Mouse (Mus musculus): ENCODE results near the gene Rhoc. TPM values are rescaled to one million over a fixed set of nuclear protein-coding genes. Genes with fewer than 3 reads are reported as not detected.
"Not testable (repeated sequence)": the region's sequence is repeated elsewhere in the genome, so short reads cannot be mapped to it uniquely, and the experiment has no call there.

Gene Rhoc
- total RNA-seq, 2 experiments from 2014 or later: not detected

- no peak for ATAC-seq (replicated peaks; ENCODE audit: low FRiP score, low TSS enrichment, poor library complexity, severe bottlenecking)
Observed at GRCm38 (mm10) chr3:104811752-104812151, 23.6 kb downstream of the Rhoc start.

DNA sequence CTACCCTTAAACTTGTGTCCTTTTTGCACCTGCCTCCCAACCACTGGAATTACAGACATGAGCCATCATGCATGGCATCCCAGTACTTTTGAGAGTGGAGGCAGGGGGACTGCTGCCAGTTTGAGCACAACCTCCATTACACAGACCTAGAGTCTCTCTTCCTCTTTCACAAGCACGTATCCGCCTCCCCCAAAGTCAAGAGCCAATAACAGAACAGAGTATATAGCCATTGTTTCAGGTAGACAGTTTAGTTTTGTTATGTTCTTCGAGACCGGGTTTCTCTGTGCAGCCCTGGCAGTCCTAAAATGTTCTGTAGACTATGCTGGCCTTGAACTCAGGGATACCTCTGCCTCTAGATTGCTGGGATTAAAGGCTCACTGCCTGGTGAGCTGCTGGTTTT lies 24.1 kb downstream of the Rhoc start:
- ATAC-seq (replicated peaks; ENCODE audit: low FRiP score, low TSS enrichment, poor library complexity, severe bottlenecking): no peak

GRCm38 (mm10) chr3:104813227-104813626 lies 25.1 kb downstream of the Rhoc start:
- ATAC-seq (replicated peaks; ENCODE audit: low FRiP score, low TSS enrichment, poor library complexity, severe bottlenecking): not testable (repeated sequence)

DNA sequence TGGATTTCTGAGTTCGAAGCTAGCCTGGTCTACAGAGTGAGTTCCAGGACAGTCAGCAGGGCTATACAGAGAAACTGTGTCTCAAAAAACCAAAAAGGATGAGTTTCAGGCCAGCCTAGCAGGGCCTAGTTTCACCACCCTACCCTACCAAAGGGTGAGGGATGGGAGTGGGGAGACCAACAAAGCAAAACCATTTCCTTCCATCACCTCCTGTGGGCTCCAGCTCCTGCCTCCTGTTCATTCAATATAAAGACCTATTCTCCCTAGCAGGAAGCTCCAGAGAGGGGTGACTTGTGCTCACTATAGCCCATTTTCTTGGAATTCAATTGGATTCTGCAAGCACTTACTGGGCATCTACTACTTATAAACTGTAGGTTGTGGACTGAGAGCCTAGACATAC lies 26.6 kb downstream of the Rhoc start:
- no peak for ATAC-seq (replicated peaks; ENCODE audit: low FRiP score, low TSS enrichment, poor library complexity, severe bottlenecking)

GRCm38 (mm10) chr3:104815346-104815745 lies 27.2 kb downstream of the Rhoc start:
- ATAC-seq (replicated peaks; ENCODE audit: low FRiP score, low TSS enrichment, poor library complexity, severe bottlenecking): no peak

DNA sequence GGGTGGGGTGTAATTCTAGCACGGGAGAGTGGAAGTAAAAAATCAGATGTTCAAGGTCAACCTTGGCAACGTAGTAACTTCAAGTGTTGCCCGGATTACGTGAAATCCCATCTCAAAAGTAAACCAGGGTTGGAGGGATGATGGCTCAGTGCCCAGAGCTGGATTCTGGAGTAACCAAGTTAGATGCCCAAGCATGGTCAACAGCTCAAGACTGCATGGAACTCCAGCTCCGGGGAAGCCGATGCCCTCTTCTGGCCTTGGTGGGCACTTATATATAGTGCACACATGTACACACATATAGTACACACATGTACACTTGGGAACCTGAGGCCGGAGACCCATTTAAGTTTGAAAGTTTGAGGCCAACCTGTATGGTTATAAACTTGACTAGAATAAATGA lies 28.0 kb downstream of the Rhoc start:
- no peak for ATAC-seq (replicated peaks; ENCODE audit: low FRiP score, low TSS enrichment, poor library complexity, severe bottlenecking)

GRCm38 (mm10) chr3:104817481-104817990 lies 29.4 kb downstream of the Rhoc start:
- ATAC-seq (replicated peaks; ENCODE audit: low FRiP score, low TSS enrichment, poor library complexity, severe bottlenecking): peak; percentile 42

DNA sequence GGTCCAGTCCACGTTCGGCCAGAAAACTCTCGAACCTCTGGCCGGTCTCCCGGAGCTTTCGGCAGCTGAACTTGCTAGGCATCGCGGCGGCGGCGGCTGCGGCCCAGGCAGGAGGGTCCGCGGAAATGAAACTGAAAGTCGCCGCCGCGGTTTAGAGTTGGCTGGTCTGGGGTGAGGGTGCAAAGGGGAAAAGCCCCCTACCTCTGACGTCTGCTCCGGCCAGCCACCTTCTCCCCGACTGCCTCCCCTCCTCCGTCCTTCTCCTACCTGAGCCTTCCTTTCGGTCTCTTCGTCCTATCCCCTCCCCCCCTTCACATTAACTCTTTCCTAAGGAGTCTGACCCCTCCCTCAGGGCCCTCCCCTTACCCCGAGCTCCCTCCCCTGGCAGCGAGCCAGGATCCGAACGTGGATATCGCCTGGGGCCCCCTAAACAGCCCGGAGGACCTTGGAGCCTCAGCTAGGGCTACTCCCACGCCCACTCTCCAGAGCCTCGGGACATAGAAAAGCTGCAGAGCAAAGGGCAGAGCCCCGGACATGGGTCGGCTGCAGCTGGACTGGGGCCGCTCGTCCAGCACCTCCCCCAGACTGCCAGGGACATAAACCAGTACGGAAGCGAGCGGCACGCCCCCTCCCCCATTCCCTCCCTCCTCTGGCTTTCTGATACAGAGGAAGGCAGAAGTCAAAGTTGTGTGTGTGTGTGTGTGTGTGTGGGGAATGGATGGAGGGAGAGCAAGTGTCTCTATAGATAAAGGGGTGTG lies 30.0 kb downstream of the Rhoc start, which contains the start of gene Mov10:
Mov10 (minus strand) TSS at position 573 of the 758 bp plus-strand sequence.
- ATAC-seq (replicated peaks; ENCODE audit: low FRiP score, low TSS enrichment, poor library complexity, severe bottlenecking): peak; percentile 78

DNA sequence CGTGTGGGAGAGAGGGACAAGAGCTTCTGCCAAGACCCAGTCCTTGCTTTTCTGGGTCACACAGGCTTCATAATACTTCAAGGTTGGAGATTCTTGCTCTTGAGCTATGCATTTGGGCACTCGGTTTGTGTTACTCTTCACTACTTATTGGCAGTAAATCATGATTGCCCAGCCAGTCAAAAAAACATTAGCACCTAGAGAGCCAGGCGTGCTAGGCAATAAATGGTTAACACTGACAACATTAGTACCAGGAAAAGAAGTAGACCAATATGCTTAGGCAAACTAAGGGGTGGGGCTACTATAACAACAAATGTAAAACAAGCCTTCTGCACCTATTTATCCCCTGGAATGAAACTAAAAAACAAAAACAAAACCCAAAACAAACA lies 30.6 kb downstream of the Rhoc start:
- peak; percentile 33 for ATAC-seq (replicated peaks; ENCODE audit: low FRiP score, low TSS enrichment, poor library complexity, severe bottlenecking)

- ATAC-seq (replicated peaks; ENCODE audit: low FRiP score, low TSS enrichment, poor library complexity, severe bottlenecking): no peak
Observed at GRCm38 (mm10) chr3:104820426-104820825, 32.3 kb downstream of the Rhoc start.

DNA sequence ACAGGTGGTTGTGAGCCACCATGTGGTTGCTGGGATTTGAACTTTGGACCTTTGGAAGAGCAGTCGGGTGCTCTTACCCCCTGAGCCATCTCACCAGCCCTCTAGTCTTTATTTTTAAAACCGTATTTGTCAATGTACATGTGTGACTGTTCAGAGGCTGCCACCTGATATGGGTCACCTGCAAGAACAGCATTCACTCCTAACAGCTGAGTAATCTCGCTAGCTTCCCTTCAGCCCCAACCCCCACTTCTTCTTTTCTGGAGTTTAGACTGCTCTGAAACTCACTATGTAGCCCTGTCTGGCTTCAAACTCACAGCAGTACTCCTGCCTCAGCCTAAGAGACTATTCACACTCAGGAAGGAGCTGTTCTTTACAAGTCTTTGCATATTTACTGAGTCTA lies 34.2 kb downstream of the Rhoc start:
- no peak for ATAC-seq (replicated peaks; ENCODE audit: low FRiP score, low TSS enrichment, poor library complexity, severe bottlenecking)

DNA sequence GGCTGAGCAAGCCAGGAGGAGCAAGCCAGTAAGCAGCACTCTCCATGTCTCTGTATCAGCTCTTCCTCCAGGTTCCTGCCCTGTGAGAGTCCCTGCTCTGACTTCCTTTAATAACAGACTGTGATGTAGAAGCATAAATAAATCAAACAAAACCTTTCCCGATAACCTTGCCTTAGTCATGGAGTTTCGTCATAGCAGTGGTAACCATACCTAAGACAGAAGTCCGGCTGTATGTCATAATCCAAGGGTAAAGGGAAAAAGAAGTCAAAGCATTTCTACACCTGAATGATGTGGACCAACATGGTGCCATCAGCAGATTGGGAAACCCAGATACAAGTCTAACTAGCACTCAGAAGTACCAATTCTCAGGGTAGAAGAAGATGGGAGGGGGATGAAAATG lies 47.6 kb downstream of the Rhoc start:
- ATAC-seq (replicated peaks; ENCODE audit: low FRiP score, low TSS enrichment, poor library complexity, severe bottlenecking): no peak

DNA sequence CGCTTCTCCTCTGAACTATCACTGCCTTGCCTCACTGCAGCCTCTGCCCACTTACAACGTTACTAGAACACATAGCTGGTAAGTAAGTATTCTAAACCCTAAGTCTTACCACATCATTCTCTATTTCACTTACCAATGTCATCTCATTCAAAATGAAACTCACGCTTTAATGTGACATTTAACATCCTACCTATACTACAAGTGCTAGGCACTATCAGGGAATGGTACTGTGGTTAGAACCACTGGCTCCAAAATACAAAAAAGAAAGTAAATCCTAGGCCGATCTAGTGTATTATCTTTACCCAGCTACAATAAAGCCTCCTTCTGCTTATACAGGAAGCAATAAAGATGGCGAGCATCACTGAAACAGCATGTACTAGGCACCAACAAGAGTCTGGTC lies 52.9 kb downstream of the Rhoc start:
- no peak for ATAC-seq (replicated peaks; ENCODE audit: low FRiP score, low TSS enrichment, poor library complexity, severe bottlenecking)

Other genes with a start within 250 kb of the Rhoc start
- gene Slc16a1, start 149.7 kb upstream of the Rhoc start, total RNA-seq (2014; fragmentation: Nextera tagmentation): 76.1 and 80.4 TPM in 2 replicates
- 137 and 154 TPM in 2 replicates for gene Slc16a1, start 149.7 kb upstream of the Rhoc start, total RNA-seq (2017)
- not detected in 2 replicates for gene Ppm1j, start 7.3 kb upstream of the Rhoc start, total RNA-seq (2014; fragmentation: Nextera tagmentation)
- gene Ppm1j, start 7.3 kb upstream of the Rhoc start, total RNA-seq (2017): not detected in 2 replicates
- gene Fam19a3, start 6.5 kb upstream of the Rhoc start, total RNA-seq (2014; fragmentation: Nextera tagmentation): not detected in 2 replicates
- not detected in 2 replicates for gene Fam19a3, start 6.5 kb upstream of the Rhoc start, total RNA-seq (2017)
- gene Mov10, start 30.2 kb downstream of the Rhoc start, total RNA-seq (2014; fragmentation: Nextera tagmentation): 11.0 and 17.3 TPM in 2 replicates
- gene Mov10, start 30.2 kb downstream of the Rhoc start, total RNA-seq (2017): 1.9 and 3.1 TPM in 2 replicates
- gene St7l, start 75.6 kb downstream of the Rhoc start, total RNA-seq (2014; fragmentation: Nextera tagmentation): 16.6 and 25.0 TPM in 2 replicates
- gene St7l, start 75.6 kb downstream of the Rhoc start, total RNA-seq (2017): 39.7 and 49.4 TPM in 2 replicates
- 145 and 168 TPM in 2 replicates for gene Capza1, start 76.1 kb downstream of the Rhoc start, total RNA-seq (2014; fragmentation: Nextera tagmentation)
- 210 and 213 TPM in 2 replicates for gene Capza1, start 76.1 kb downstream of the Rhoc start, total RNA-seq (2017)
- gene Wnt2b, start 173.5 kb downstream of the Rhoc start, total RNA-seq (2014; fragmentation: Nextera tagmentation): not detected in 2 replicates
- gene Wnt2b, start 173.5 kb downstream of the Rhoc start, total RNA-seq (2017): not detected in 2 replicates